Mouse (Mus musculus) erythroblast, embryonic 14.5 days (primary cell): ENCODE results near the gene Med9.

Experiments used
- GATA1 ChIP-seq: IDR thresholded peaks from 2 replicates; pipeline ENCODE4 v1.6.1; 2012; ENCODE audit warnings: low read length, inconsistent platforms, mixed read lengths
- TAL1 ChIP-seq: IDR thresholded peaks from 3 replicates; pipeline ENCODE4 v1.6.1; 2012; ENCODE audit warnings: low read length, inconsistent platforms, mixed read lengths

- TF ChIP-seq GATA1 (no peak), TAL1 (no peak)
Observed at GRCm38 (mm10) chr11:59918014-59918413, 30.0 kb upstream of the Med9 start.
